Mouse (Mus musculus) lung, postnatal 0 days (tissue): ENCODE measurements at regions not wholly inside any gene's neighbourhood (a gene's known extent, or its start where the extent isn't known, plus 50 kb on each side); places are given as distances from the start of the nearest gene placed in this dataset.

Experiments
- CTCF ChIP-seq: IDR thresholded peaks from 2 replicates; pipeline ENCODE4 v1.5.1; 2016; ENCODE audit warnings: antibody characterized with exemption, mild to moderate bottlenecking
- EP300 ChIP-seq: IDR thresholded peaks from 2 replicates; pipeline ENCODE4 v1.6.1; 2016; ENCODE audit warnings: antibody characterized with exemption, mild to moderate bottlenecking, control low read depth

DNA sequence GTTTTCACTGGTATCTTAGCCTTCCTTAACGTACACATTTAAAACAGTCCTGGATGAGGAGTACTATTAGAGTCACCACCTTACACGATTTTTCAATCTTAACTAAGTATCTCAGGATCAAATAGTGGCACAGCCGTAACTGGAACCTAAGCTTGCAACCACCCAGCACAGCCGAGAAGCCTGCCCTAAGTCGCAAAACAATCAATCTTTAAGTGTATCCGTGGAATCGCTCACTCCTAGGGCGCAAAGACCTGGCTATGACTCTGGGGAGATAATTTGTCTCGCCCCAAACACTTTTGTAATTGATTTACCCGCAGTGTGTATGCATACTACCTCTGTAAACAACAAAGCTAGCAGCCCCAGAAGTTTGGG lies 62.6 kb upstream of the Cp start:
- no peak for TF ChIP-seq CTCF
- no peak for TF ChIP-seq EP300
